Mouse (Mus musculus) forebrain, postnatal 0 days (tissue): ENCODE data around the gene Frmd4a. TPM values are rescaled to one million over a fixed set of nuclear protein-coding genes. Genes with fewer than 3 reads are reported as not detected.
A peak's percentile ranks its signal among the peaks of the same experiment; 100 is the strongest.

Source experiments
- ATAC-seq: fragments of 200-750 bp; cut with Nextera tagmentation; 2 replicates; pipeline ENCODE4 v1.8.0; 2017; ENCODE audit warnings: mild to moderate bottlenecking, moderate library complexity
- DNase-seq: peaks from one replicate; pipeline ENCODE4 v3.0.0-alpha.2; 2015
- H3K27ac ChIP-seq: fragments of 300-500 bp; sonication (generic); 2 replicates; pipeline ENCODE4 v1.5.1; 2014; ENCODE audit warnings: low read depth, mild to moderate bottlenecking, antibody characterized with exemption, low read length, moderate library complexity, mixed read lengths
- H3K27me3 ChIP-seq: fragments of 300-500 bp; sonication (generic); 2 replicates; pipeline ENCODE4 v1.6.1; 2014; ENCODE audit warnings: mild to moderate bottlenecking, low read length, mixed read lengths; ENCODE audit not compliant: insufficient read depth
- H3K36me3 ChIP-seq: fragments of 300-500 bp; sonication (generic); 2 replicates; pipeline ENCODE4 v1.6.1; 2014; ENCODE audit warnings: mild to moderate bottlenecking, moderate library complexity; ENCODE audit not compliant: insufficient read depth
- H3K4me1 ChIP-seq: fragments of 300-500 bp; sonication (generic); 2 replicates; pipeline ENCODE4 v1.6.1; 2014; ENCODE audit warnings: antibody characterized with exemption; ENCODE audit not compliant: insufficient read depth
- H3K4me2 ChIP-seq: fragments of 300-500 bp; sonication (generic); 2 replicates; pipeline ENCODE4 v1.6.1; 2014; ENCODE audit warnings: low read depth, mild to moderate bottlenecking, moderate library complexity
- H3K4me3 ChIP-seq: fragments of 300-500 bp; sonication (generic); 2 replicates; pipeline ENCODE4 v1.5.1; 2014; ENCODE audit warnings: low read depth, low read length, mixed read lengths
- H3K9ac ChIP-seq: fragments of 300-500 bp; sonication (generic); 2 replicates; pipeline ENCODE4 v1.6.1; 2014; ENCODE audit warnings: mild to moderate bottlenecking
- H3K9me3 ChIP-seq: fragments of 300-500 bp; sonication (generic); 2 replicates; pipeline ENCODE4 v1.6.1; 2016; ENCODE audit warnings: low read length
- CTCF ChIP-seq: sonication (generic); IDR thresholded peaks from 2 replicates; pipeline ENCODE4 v1.5.1; 2016; ENCODE audit warnings: antibody characterized with exemption, control low read depth, low read depth
- WGBS: fragments of 180-500 bp; shearing (Covaris S2); extraction: QIAGEN DNeasy Blood & Tissue Kit; methylation state at CpG from one replicate; pipeline ENCODE4 v1.1.7; 2014; 5-methylcytosine and 5-hydroxymethylcytosine counted together
- polyA plus RNA-seq: library from polyadenylated mRNA; unstranded; fragments of >200 nt; fragmentation: Nextera tagmentation; extraction: Ambion mirVana; gene quantifications from 2 replicates; pipeline ENCODE4 v1.2.1, GENCODE M21; 2015
- total RNA-seq: library from RNA; depleted of rRNA; stranded (reverse); fragments of >200 nt; gene quantifications from 2 replicates; pipeline ENCODE4 v1.2.3, GENCODE M21; 2014; rRNA removed

The Frmd4a gene
- total RNA-seq (74.5 and 85.8 TPM in 2 replicates), polyA plus RNA-seq (36.0 and 43.8 TPM in 2 replicates)

GRCm38 (mm10) chr2:4017528-4018288 lies at the start of gene Frmd4a:
Frmd4a (plus strand) TSS chr2:4017717.
- WGBS: 36% methylated on average over 8 of the region's 8 CpGs
- no peaks in the 10 kb centered on the region for H3K36me3 ChIP-seq
- no peaks in the 10 kb centered on the region for H3K27me3 ChIP-seq
- H3K27ac ChIP-seq: peak within 1 kb of the TSS; percentile 84
- H3K4me3 ChIP-seq: peak within 1 kb of the TSS; percentile 49
- DNase-seq: peak; percentile 73
- peak; percentile 84 for ATAC-seq
- peak within 1 kb of the TSS; percentile 66 for H3K9ac ChIP-seq
- H3K4me2 ChIP-seq: peak within 1 kb of the TSS; percentile 56
- TF ChIP-seq CTCF: no peak
- H3K9me3 ChIP-seq: no peaks in the 10 kb centered on the region
- H3K4me1 ChIP-seq: peaks cover 7% of the 10 kb centered on the region; the same call in 1 of the 2 replicates

DNA sequence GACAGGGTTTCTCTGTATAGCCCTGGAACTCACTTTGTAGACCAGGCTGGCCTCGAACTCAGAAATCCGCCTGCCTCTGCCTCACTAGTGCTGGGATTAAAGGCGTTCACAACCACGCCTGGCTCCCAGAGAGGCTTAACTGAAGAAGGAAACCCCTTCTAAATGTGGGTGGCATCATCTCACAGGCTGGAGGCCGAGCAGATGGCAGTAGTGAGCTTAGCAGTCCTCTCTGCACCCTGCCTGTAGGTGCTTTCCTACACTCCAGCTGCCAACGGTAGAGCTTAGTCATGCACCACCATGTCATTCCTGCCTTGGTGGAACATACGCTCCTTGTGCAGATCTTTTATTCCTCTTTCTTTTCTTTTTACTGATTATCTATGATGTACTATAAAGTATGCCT lies 28.6 kb upstream of the Frmd4a start:
- Histone ChIP-seq H3K4me1 (no peaks in the 10 kb centered on the region), H3K27me3 (no peaks in the 10 kb centered on the region), H3K36me3 (no peaks in the 10 kb centered on the region), H3K27ac (no peak overlapping the region), H3K4me3 (no peak overlapping the region), H3K4me2 (no peak overlapping the region), H3K9ac (no peak overlapping the region), H3K9me3 (no peaks in the 10 kb centered on the region)
- ATAC-seq (no peak), DNase-seq (no peak)
- 90% methylated on average over 7 of the region's 7 CpGs for WGBS
- TF ChIP-seq CTCF: no peak

- H3K4me3 ChIP-seq: no peak overlapping the region
- H3K27me3 ChIP-seq: no peaks in the 10 kb centered on the region
- no peak overlapping the region for H3K9ac ChIP-seq
- ATAC-seq (no peak), DNase-seq (no peak)
- WGBS: 92% methylated on average over 1 of the region's 1 CpGs
- no peak overlapping the region for H3K4me2 ChIP-seq
- H3K27ac ChIP-seq: no peak overlapping the region
- no peaks in the 10 kb centered on the region for H3K36me3 ChIP-seq
- H3K4me1 ChIP-seq: no peaks in the 10 kb centered on the region
- no peak for TF ChIP-seq CTCF
- no peaks in the 10 kb centered on the region for H3K9me3 ChIP-seq
Observed at GRCm38 (mm10) chr2:3990431-3990830, 27.1 kb upstream of the Frmd4a start.

DNA sequence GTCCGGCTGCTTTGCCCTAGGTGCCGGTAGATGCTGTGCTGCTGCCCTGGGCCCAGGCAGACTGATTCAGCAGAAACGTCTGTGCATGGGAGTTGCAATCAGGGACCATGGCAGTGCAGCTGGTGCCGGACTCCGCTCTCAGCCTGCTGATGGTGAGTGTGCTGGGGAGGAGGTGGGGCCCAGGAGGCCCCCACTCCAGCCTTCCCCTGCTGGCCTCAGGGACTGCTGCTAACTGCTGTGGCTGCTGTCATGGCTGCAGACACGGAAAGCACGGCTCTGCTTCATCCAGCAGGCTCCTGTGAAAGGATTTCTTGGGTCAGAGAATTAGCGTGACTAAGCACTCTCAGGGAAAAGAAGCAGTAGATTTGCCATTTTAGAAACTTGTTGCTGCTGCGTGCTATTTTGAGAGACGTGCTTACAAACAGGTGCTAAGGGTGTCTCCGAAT lies 937 bp downstream of the Frmd4a start:
- Histone ChIP-seq H3K9me3 (no peaks in the 10 kb centered on the region), H3K4me1 (peaks cover 7% of the 10 kb centered on the region; the same call in 1 of the 2 replicates), H3K4me3 (peak overlapping the region; percentile 49), H3K4me2 (peak overlapping the region; percentile 56), H3K27me3 (no peaks in the 10 kb centered on the region), H3K9ac (peak overlapping the region; percentile 66), H3K27ac (peak overlapping the region; percentile 84), H3K36me3 (no peaks in the 10 kb centered on the region)
- peak; percentile 65 for DNase-seq
- WGBS: 27% methylated on average over 11 of the region's 11 CpGs
- ATAC-seq: peak; percentile 68
- TF ChIP-seq CTCF: no peak

DNA sequence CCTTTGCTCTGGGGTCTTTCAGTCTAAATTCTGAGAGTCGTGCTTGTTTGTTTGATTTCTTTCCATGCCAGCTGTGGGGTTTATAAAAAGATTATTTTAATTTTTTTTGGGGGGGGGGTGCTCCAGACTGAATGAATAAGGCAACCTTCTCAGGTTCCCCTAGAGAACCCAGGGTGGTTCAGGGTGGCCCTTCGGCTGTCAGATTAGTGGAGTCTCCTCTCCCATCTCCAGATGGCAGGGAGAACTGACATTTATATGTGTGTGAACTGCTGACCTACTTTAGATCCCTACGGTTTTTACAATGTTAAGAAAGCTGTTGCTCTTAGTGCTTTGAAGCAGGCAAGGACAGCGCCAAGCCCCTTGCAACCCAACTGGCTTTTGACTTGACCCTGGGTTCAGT lies 1.4 kb downstream of the Frmd4a start:
- TF ChIP-seq CTCF: no peak
- DNase-seq (no peak), ATAC-seq (no peak)
- H3K27me3 ChIP-seq: no peaks in the 10 kb centered on the region
- peak overlapping the region; percentile 49 for H3K4me3 ChIP-seq
- H3K27ac ChIP-seq: peak overlapping the region; percentile 84
- 47% methylated on average over 4 of the region's 4 CpGs for WGBS
- peak overlapping the region; percentile 66 for H3K9ac ChIP-seq
- H3K9me3 ChIP-seq: no peaks in the 10 kb centered on the region
- H3K36me3 ChIP-seq: no peaks in the 10 kb centered on the region
- peaks cover 7% of the 10 kb centered on the region; the same call in 1 of the 2 replicates for H3K4me1 ChIP-seq
- peak overlapping the region; percentile 56 for H3K4me2 ChIP-seq

GRCm38 (mm10) chr2:4024927-4025326 lies 7.4 kb downstream of the Frmd4a start:
- WGBS: 54% methylated on average over 7 of the region's 7 CpGs
- Histone ChIP-seq H3K9ac (no peak overlapping the region), H3K4me2 (no peak overlapping the region), H3K27me3 (no peaks in the 10 kb centered on the region), H3K4me3 (no peak overlapping the region), H3K9me3 (no peaks in the 10 kb centered on the region), H3K36me3 (no peaks in the 10 kb centered on the region), H3K27ac (peak overlapping the region; percentile 59), H3K4me1 (peaks cover 6% of the 10 kb centered on the region; the same call in 1 of the 2 replicates)
- DNase-seq: peak; percentile 54
- TF ChIP-seq CTCF: no peak
- ATAC-seq: peak; percentile 39; the same call in 1 of the 2 replicates

- ATAC-seq (no peak), DNase-seq (no peak)
- TF ChIP-seq CTCF: no peak
- no peaks in the 10 kb centered on the region for H3K36me3 ChIP-seq
- no peaks in the 10 kb centered on the region for H3K27me3 ChIP-seq
- H3K4me2 ChIP-seq: no peak overlapping the region
- H3K9me3 ChIP-seq: no peaks in the 10 kb centered on the region
- H3K27ac ChIP-seq: no peak overlapping the region
- WGBS: 76% methylated on average over 4 of the region's 4 CpGs
- H3K9ac ChIP-seq: no peak overlapping the region
- H3K4me3 ChIP-seq: no peak overlapping the region
- H3K4me1 ChIP-seq: peaks cover 6% of the 10 kb centered on the region; the same call in 1 of the 2 replicates
Observed at GRCm38 (mm10) chr2:4029031-4029747, 11.7 kb downstream of the Frmd4a start.
